Mouse (Mus musculus) MEL-GATA-1-ER (cell line): ENCODE measurements around the gene Ak9.

Experiments
- DNase-seq: peaks from one replicate; pipeline ENCODE4 v3.0.0-alpha.2; 2012; ENCODE audit warnings: low read depth; ENCODE audit errors: extremely low read depth

Gene Ak9

GRCm38 (mm10) chr10:41303639-41304444 is at the start of gene Ak9:
TSS of gene Ak9 (plus strand) at chr10:41303980.
- DNase-seq: peak; percentile 68

- DNase-seq: no peak
These were observed 43.4 kb upstream of the Ak9 start for GRCm38 (mm10) chr10:41260243-41261006.

GRCm38 (mm10) chr10:41261218-41261617 is 42.6 kb upstream of the Ak9 start:
- DNase-seq: no peak

- DNase-seq: no peak
These were observed 41.9 kb upstream of the Ak9 start for GRCm38 (mm10) chr10:41261889-41262288.

- DNase-seq: no peak
These were observed 31.9 kb upstream of the Ak9 start for GRCm38 (mm10) chr10:41271860-41272259.

- no peak for DNase-seq
These were observed 28.9 kb upstream of the Ak9 start for GRCm38 (mm10) chr10:41274871-41275270.

- DNase-seq: no peak
These were observed 25.0 kb upstream of the Ak9 start for GRCm38 (mm10) chr10:41278808-41279207.

- no peak for DNase-seq
These were observed 23.6 kb upstream of the Ak9 start for GRCm38 (mm10) chr10:41280177-41280576.

- DNase-seq: no peak
These were observed 23.0 kb upstream of the Ak9 start for GRCm38 (mm10) chr10:41280796-41281195.

GRCm38 (mm10) chr10:41282086-41282485 is 21.7 kb upstream of the Ak9 start:
- DNase-seq: no peak

- DNase-seq: no peak
These were observed 16.2 kb upstream of the Ak9 start for GRCm38 (mm10) chr10:41287618-41288017.

GRCm38 (mm10) chr10:41288074-41288473 is 15.7 kb upstream of the Ak9 start:
- no peak for DNase-seq

GRCm38 (mm10) chr10:41288771-41289415 is 14.9 kb upstream of the Ak9 start:
- DNase-seq: peak; percentile 57

- no peak for DNase-seq
These were observed 12.8 kb upstream of the Ak9 start for GRCm38 (mm10) chr10:41291021-41291420.

GRCm38 (mm10) chr10:41293019-41293418 is 10.8 kb upstream of the Ak9 start:
- DNase-seq: no peak

- DNase-seq: no peak
These were observed 9.0 kb upstream of the Ak9 start for GRCm38 (mm10) chr10:41294734-41295133.

GRCm38 (mm10) chr10:41295145-41295544 is 8.6 kb upstream of the Ak9 start:
- DNase-seq: no peak

- no peak for DNase-seq
These were observed 3.6 kb upstream of the Ak9 start for GRCm38 (mm10) chr10:41300161-41300560.

GRCm38 (mm10) chr10:41302689-41303431 is 920 bp upstream of the Ak9 start, which contains the start of gene Fig4:
TSS of gene Fig4 (minus strand) at chr10:41303260.
- peak; percentile 74 for DNase-seq

GRCm38 (mm10) chr10:41304961-41305455 is 1.2 kb downstream of the Ak9 start:
- no peak for DNase-seq

- DNase-seq: no peak
These were observed 4.4 kb downstream of the Ak9 start for GRCm38 (mm10) chr10:41308205-41308604.
